Mouse (Mus musculus): ENCODE measurements around the gene Shisa8. TPM values are rescaled to one million over a fixed set of nuclear protein-coding genes. Genes with fewer than 3 reads are reported as not detected.

Gene Shisa8
- total RNA-seq, 1 experiment from 2014 or later: 4.8 TPM

DNA sequence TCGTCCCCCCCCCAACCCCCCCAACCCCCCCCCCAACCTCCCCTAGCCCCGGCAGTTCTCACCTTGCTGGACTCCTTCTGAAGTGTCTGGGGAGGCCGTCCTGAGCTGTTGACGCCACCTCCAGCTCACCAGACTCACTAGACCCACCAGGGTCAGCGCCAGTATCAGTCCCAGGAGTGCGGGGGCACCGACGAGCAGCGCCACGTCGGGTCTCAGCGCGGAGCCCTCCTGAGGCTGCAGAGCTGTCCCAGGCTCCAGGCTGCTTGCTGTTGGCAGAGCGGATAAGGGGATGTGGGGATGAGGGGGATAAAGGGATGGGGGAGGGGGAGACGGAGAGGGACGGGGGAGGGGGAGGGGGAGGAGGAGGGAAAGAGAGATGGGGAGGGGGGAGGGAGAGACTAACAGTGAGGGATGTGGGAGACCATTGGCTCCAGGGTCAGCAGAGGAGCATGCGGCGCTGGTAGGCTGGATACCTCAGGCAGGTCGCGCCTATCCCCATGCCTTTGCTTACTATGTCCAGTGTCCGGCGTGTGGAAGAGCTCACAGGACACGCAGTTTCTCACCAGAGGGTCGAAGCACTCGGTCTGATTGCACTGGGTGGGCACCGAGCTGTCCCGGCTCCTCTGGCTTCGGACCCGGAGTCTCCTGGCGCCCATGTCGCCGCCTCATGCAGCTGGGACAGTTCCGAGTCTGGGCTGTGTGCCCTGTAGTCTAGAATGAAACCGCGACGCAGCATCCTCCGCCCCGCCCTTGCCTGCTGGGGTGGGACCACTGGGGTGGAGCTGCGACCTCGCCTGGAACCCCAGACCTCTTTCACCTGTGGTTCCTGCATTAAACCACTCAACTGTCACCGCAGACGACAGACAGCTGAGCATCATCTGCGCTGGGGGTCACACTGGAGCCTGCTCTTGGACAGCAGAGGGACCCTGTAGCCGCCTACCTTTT lies 11.3 kb upstream of the Shisa8 start, which contains the start of gene Tnfrsf13c:
Gene Tnfrsf13c, minus strand, starts transcription at position 713 of the 945 bp plus-strand sequence.
- ATAC-seq (replicated peaks; ENCODE audit: low read depth, poor library complexity, severe bottlenecking): peak; percentile 84

DNA sequence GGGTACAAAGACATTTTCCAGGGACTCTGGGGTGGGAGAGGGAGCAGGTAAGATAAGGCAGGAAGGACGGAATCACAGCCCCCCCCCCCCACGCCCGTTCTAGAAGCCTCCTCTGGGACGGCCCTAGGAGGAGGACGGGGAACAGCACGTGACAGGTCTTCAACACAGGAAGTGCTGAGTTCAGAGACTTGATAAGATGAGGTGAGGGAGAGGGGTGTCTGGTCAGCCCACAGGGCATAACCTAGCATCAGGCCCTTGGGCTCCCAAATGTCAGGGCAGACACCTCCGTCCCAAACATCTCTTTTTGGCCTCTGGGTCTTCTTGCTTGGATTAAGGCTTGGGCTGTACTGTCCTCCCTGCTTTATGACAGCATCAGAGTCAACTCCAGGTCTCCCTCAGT lies 10.6 kb upstream of the Shisa8 start:
- no peak for ATAC-seq (replicated peaks; ENCODE audit: low read depth, poor library complexity, severe bottlenecking)

DNA sequence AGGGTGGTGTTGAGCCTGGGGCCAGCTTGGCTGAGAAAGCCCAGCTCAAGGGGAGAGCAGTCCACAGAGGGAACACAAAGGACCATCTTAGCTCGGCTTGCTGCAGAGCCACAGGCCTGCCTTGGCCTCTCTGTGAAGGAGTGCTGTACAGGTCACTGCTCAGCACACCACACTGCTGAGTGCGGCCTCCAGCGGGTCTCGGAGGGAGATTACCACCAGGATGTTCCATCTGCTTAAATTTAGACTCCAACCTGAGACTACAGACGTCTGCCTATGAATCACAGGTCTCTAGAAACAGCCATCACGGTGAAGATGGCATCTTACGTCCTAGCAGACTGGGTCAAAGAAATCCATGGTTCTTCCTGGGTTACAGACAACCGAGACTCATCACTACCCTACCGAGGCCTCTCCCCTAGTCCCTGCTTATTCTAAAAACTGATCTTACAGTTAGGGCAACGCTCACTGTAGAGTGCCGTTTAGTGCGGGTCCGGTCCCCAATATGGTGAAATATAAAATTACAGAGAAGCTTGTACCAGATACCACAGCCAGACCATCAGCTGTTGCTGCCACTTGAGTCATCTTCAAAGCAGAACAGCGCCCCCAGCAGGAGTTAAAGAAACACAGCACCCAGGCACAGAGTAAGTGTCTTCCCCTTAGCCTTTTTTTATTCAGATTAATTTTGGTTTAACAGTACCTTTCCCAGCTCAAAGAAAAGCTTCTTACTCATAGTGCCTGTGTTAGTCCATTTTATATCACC lies 8.7 kb upstream of the Shisa8 start:
- no peak for ATAC-seq (replicated peaks; ENCODE audit: low read depth, poor library complexity, severe bottlenecking)

DNA sequence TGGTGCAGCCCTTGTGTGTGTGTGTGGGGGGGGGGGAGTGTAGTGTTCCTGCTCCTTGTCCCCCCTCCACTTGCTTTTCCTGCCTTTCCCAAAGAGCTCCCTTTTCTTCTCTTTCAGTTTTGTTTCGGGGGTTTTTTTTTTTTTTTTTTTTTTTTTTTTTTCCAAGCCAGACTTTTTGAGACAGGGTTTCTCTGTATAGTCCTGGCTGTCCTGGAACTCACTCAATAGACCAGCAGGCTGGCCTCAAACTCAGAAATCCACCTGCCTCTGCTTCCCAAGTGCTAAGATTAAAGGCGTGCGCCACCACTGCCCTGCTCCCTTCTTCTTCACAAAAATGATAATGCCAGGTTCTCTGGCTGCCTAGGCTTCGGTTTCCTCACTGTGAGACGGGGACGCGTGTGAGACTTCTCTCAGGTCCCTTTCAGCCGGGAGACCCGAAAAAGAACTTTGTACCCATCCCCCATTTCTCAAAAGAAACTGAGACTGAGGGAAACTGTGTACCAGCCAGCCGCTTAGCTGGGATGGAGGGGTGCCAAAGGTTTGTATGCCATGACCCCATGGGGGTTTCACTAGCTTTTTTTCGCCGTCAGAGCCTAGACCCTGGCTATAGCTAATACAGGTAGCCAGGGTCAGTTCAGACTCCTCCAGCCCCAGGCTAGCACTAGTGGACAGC lies 7.5 kb upstream of the Shisa8 start:
- ATAC-seq (replicated peaks; ENCODE audit: low read depth, poor library complexity, severe bottlenecking): no peak

DNA sequence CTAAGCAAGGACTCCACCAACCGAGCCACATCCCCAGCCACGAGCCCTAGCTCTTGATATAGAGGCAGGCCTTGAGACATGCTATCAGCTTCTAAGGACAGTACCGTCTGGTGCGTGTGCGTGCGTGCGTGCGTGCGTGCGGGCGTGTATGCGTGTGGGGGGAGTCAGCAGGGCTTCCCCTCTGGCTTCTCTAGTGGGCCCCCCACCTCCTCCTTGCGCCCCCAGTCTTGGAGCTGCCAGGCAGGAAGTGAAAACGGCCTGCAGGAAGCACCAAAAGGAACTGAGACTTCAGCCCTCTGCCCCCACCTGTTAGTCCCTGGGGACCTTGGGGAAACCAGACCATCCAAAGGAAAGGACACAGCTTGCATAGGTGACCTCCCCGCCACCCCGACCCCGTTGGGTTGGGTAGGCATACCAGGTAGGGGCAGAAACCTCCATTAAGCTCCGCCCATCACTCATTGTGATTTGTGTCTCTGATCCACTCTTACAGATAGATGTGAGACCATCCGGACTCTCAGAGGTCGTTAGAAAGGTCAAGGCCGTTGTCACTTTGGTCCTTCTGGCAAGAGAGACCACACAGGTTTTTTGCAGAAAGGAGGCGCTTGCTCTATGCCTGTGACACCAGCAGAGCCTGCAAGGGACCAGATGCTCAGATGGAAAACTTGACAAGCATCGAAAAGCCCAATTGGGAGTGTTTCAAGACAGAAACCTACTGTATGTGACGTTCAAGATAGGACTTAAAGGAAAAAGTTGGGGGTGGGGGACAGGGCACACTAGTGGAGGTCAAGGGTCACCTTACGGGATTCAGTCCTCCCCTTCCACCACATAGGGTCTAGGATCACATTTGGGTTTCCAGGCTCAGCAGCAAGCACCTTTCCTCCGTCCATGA lies 6.4 kb upstream of the Shisa8 start:
- peak; percentile 78 for ATAC-seq (replicated peaks; ENCODE audit: low read depth, poor library complexity, severe bottlenecking)

DNA sequence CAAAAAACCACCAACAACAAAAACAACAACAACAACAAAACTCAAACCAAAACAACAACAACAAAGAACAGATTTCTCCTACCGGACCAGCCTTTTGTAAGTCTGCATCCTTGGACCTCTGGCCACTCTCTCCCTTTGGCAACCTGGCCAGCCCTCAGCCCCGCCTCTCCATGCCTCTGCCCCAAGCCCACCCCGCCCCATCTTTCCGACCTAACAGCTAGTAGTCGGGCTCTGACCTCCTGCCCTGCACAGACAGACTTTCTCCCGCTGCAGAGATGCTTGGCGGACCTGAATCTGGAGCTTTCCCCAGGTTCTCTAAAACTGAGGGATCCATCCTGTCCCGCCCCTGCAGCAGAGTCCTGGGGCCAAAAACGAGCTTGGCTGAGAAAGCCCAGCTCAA lies 5.4 kb upstream of the Shisa8 start:
- ATAC-seq (replicated peaks; ENCODE audit: low read depth, poor library complexity, severe bottlenecking): no peak

DNA sequence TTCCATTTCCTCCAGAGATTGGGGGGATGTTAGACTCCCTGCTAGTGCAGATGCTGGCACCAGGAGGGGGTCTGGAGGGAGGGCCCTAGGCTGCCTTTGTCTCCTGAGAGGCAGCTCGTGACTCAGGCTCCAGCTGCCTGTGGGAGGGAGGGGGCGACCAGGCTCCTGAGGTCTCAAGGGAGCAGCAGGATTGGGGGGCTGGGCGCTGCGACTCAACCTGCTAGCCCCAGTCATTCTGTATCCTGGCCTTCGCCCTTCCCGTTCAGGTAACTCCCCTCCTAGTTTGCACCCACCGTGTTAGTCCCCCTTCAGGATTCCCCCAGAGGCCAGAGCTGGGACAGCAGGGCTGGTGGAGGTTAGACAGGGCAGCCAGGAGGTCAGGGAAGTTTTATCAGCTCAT lies 4.4 kb upstream of the Shisa8 start:
- no peak for ATAC-seq (replicated peaks; ENCODE audit: low read depth, poor library complexity, severe bottlenecking)

DNA sequence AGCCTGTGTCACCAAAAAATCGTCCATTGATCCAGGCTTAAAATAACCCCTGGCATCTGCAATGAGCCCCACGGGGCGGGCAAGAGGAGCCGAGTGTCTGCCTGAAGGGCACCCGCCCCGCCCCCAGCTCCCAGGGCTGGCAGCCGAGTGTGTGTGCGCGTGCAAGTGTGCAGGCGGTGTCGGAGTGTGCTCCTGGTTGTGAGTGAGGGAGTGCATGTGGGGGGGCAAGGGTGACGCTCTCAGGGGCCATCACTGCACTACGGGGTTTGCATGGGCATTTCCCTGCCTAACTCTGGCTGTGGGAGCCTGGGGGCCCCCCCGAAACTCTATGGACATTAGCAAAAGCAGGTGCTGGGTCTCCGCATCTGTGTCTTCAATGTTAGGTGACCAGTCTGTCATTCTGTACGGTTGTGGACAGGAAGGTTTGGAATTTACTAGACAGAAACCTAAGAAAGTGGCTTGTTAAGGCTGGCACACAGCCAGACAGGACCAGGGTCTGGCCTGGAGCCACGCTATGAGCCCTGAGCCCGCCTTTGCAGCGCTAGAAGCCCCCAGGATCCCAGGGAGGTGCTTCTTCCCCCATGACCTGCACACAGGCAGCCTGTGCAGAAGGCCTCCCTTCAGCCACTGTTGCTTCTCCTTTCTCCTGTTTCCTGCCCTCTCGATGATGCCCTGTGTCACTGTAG lies 3.7 kb upstream of the Shisa8 start:
- ATAC-seq (replicated peaks; ENCODE audit: low read depth, poor library complexity, severe bottlenecking): no peak

DNA sequence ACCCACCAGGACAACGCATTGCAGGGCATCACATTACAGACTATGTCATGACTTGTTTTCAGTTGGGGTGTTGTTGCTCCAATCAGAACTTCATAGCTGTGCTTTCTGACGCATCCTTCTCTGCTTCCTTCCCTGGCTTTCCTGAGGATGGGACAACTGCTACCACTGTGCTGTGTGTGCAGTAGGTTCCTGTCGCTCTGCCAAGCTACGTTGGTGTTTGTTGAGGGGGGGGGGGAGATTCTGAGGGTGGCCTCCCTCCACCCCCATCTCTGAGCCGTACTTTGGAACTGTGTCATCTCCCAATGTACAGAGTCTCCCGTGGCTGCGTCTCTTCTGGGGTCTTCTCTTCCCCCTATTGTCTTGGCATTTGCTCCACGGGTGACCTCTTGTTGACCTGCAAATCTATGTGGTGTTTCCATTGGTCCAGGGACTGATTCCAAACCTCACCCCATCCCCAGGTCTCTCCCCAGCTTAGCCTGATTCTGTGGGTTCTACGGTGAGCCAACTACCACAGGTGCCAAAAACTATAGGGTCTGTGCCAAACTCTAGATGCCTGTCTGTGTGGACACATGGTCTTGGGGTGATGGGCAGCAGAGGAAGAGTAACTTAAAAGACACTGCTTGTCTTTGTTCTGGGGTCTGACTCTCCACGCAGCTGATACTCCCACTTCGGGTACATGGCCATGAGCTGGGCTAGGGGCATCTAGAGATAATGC lies 2.9 kb upstream of the Shisa8 start:
- ATAC-seq (replicated peaks; ENCODE audit: low read depth, poor library complexity, severe bottlenecking): no peak

DNA sequence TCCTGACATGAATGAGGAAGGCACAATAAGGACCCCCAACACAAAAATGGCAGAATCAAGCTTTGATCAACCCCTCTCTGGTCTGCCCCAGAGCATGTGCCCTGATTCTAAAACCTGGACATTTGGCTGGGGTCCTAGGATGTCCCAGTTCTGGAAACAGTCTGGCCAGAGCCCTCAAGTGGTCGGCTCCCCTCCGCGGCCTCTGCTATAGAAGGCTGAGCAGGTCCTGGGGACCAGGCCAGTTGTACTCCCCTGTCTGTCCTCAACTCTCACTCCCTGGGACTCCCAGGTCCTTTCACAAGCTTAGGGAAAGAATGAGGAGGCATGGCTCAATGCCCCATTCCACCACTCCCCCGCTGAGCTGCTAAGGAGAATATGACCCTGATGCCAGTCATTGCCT lies 607 bp upstream of the Shisa8 start:
- ATAC-seq (replicated peaks; ENCODE audit: low read depth, poor library complexity, severe bottlenecking): no peak

DNA sequence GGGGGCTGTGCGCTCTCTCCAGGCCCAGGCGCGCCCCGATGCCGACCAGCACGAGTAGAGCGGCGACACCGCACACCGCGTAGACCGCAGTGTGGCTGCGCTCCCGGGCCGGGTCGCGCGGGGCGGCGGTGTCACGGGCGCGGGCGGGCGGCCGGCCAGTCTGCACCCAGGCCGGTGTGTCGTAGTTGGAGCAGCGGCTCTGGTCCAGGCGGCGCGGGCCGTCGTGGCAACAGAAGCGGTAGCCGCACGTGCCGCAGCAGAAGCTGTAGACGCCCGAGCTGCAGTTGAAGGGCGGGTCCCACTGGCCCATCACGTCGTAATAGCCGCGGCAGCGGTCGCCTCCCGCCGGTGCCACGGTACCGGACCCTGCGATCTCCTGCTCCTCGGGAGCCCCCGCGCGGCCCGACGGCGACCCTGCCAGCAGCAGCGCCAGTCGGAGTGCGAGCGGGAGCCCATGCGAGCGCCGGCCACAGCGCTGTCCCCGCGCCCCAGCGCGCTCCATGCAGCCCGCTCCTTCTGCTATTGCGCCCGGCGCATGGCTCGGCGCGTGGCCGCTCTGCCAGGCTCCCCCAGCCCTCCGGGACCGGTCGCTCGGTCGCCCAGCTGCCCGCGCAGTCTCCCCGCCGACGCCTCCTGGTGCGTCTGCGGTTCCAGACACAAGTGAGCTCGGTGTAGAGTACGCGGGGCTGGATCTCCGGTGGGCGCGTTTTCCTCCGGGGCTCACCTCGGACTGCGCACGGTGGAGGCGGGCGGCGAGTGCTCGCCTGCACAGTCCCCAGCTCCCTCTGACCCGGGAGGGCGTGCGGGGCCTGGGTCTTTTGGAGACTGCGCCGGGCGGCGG lies 484 bp downstream of the Shisa8 start:
- 0 out of 2 replicates have a peak, but pooled peaks have one; percentile 9 for ATAC-seq (replicated peaks; ENCODE audit: low read depth, poor library complexity, severe bottlenecking)

DNA sequence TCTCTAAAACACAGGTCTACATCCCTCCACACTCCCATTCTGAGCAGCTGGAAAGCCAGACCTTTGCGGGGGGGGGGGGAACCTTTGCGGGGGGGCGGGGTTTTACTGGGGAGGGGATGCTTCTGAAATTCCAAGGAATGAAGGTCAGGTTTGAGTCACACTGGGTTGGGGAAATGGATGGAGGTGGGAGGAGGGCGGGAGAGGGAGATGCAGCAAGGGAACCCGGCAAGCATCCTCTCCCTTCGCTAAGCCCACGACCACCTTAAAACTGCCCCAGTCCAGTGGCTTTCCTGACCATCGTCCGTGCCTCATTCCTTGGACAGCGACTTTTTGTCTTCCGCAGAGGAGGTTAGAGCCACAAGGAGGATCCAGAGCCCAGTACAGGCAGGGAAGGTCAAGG lies 1.3 kb downstream of the Shisa8 start:
- ATAC-seq (replicated peaks; ENCODE audit: low read depth, poor library complexity, severe bottlenecking): no peak

DNA sequence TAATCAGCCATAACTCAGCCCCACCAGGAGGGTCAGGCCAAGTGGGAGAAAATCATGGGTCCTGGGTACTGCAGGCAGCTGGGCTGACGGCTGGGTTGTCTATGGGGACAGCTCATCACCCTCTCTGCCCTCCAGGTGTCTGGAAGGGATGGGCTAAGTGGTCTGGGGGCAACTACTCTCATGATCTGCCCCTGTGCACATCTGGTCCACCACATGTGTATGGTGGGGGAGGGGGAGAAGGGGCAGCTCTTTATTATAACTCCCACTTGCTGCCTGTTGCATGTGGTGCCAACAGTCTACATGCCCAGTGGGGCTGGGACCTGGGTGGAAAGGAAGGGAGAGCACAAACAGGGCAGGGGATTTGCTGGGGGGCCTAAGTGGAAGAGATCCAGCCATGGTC lies 1.8 kb downstream of the Shisa8 start:
- no peak for ATAC-seq (replicated peaks; ENCODE audit: low read depth, poor library complexity, severe bottlenecking)

DNA sequence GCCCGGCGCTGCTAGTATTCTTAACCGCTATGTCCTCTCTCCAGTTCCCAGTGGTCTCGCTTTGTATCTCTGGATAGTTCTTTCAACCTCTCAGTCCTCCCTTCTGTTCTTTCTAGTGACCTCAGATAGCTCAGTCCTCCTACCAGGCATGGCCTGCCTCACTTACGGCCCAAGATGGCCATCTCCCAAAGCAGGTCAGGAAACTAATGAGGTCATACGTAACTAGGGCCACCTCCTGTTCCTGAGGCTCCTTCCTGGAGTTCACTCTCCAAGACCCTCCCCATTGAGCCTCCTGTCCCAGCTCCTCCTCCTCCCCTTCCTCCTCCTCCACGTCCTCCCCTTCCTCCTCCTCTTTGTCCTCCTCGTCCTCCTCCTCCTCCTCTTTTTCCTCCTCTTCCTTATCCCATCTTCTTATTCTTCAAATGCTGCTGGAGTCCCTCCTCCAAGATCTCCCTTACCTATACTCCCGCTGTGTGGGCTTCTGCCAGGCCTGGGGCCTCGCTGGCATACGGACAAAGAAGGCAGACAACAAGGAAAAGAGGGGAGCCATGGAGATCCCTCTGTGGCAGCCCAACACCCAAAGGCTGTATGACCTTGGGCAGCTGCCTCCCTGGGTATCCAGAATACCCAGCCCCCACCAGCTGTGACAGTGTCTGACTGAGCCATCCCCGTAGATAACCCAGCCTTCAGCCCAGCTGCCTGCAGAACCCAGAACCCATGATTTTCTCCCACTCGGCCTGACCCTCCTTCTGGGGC lies 3.1 kb downstream of the Shisa8 start:
- no peak for ATAC-seq (replicated peaks; ENCODE audit: low read depth, poor library complexity, severe bottlenecking)

DNA sequence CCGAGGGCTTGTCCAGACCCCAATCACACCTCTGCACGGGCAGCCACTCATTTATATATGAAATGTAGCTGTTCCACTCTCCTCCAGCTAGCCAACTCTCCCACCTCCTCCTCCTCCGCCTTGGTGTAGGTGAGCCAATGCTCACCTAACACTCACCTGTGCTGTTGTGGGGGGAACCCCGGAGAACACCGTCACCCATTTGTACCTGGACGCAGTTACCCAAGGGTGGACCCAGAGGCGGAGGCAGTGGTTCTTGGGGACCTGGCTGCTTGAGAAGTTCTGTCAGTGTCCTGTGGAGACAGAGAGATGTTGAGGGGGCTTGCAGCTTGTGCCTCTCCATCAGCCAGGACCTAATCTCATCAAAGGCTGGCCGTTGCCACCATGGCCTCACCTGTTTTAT lies 4.3 kb downstream of the Shisa8 start:
- no peak for ATAC-seq (replicated peaks; ENCODE audit: low read depth, poor library complexity, severe bottlenecking)

DNA sequence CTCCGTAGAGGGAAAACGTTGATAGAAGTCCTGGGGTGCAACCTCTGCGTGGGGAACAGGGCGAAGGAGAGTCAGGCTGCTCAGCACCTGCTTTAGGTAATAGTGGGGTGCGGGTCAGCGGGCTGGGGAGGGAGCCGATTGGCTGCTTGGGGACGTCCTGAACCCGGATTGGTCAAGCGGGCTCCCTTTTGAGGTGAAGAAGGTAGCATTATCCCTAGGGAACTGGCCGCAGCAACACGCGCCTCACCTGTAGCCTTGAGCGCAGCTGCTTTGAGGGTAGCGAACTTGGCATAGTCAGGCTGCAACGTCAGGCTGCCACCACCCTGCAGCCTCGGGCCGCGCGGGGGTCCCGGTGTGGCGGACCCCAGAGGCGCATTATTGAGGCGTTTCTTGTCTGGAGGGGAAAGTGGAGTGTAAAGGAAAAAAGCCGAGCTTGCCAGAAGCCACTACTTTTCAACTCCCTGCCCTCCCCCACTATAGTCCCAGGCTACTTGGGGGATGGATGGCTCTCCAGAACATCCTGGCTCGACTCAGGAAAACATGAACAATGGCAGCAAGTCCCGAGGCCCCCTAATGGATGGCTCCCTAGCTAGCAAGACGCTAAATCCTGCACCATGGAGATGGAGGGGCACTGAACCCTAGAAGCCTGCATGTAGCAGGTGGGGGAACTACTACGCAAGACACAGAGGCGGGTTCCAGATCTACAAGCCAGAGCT lies 5.0 kb downstream of the Shisa8 start:
- ATAC-seq (replicated peaks; ENCODE audit: low read depth, poor library complexity, severe bottlenecking): no peak

All from common myeloid progenitor, adult 5-6 weeks (primary cell).